Mouse (Mus musculus) heart, embryonic 10.5 days (tissue): Measurements from ENCODE around the gene Bst2. TPM values are rescaled to one million over a fixed set of nuclear protein-coding genes. Genes with fewer than 3 reads are reported as not detected.
A peak's percentile ranks its signal among the peaks of the same experiment; 100 is the strongest.

ENCODE experiments used
- DNase-seq: peaks from one replicate; pipeline ENCODE4 v3.0.0-alpha.2; 2017; ENCODE audit warnings: low spot score
- H3K27ac ChIP-seq: fragments of 300-500 bp; sonication (generic); 2 replicates; pipeline ENCODE4 v1.5.1; 2016; ENCODE audit warnings: mild to moderate bottlenecking
- H3K27me3 ChIP-seq: fragments of 300-500 bp; sonication (generic); 2 replicates; pipeline ENCODE4 v1.6.1; 2016; ENCODE audit warnings: mild to moderate bottlenecking; ENCODE audit not compliant: poor library complexity, insufficient read depth, severe bottlenecking
- H3K36me3 ChIP-seq: fragments of 300-500 bp; sonication (generic); 2 replicates; pipeline ENCODE4 v1.6.1; 2016; ENCODE audit warnings: mild to moderate bottlenecking, moderate library complexity
- H3K4me1 ChIP-seq: fragments of 300-500 bp; sonication (generic); 2 replicates; pipeline ENCODE4 v1.6.1; 2016; ENCODE audit warnings: mild to moderate bottlenecking
- H3K4me3 ChIP-seq: fragments of 300-500 bp; sonication (generic); 2 replicates; pipeline ENCODE4 v1.5.1; 2016; ENCODE audit warnings: mild to moderate bottlenecking, moderate library complexity
- H3K9me3 ChIP-seq: fragments of 300-500 bp; sonication (generic); 2 replicates; pipeline ENCODE4 v1.6.1; 2016; ENCODE audit warnings: mild to moderate bottlenecking, moderate library complexity
- WGBS: fragments of 180-500 bp; shearing (Covaris S2); methylation state at CpG from one replicate; pipeline ENCODE4 v1.1.7; 2016; 5-methylcytosine and 5-hydroxymethylcytosine counted together
- polyA plus RNA-seq: library from polyadenylated mRNA; unstranded; fragments of >200 nt; fragmentation: Nextera tagmentation; extraction: Ambion mirVana; gene quantifications from 2 replicates; pipeline ENCODE4 v1.2.1, GENCODE M21; 2016

The Bst2 gene
- polyA plus RNA-seq, 1 experiment from 2014 or later, result 16.8 TPM

- H3K36me3 ChIP-seq, result peaks cover 20% of the 10 kb centered on the region
- peak overlapping the region; percentile 75 for H3K4me3 ChIP-seq
- DNase-seq, result no peak
- peaks cover 34% of the 10 kb centered on the region for H3K27me3 ChIP-seq
- H3K27ac ChIP-seq, result peak overlapping the region; percentile 92
- 30% methylated on average over 7 of the region's 7 CpGs for WGBS
- H3K9me3 ChIP-seq, result no peaks in the 10 kb centered on the region
- peaks cover 37% of the 10 kb centered on the region for H3K4me1 ChIP-seq
These were observed 51.1 kb downstream of the Bst2 start for GRCm38 (mm10) chr8:71486136-71486529.

GRCm38 (mm10) chr8:71485142-71486135, 51.8 kb downstream of the Bst2 start, which contains the start of gene Ano8:
Gene Ano8 (minus strand): TSS chr8:71485963.
- Histone ChIP-seq H3K36me3 (peaks cover 20% of the 10 kb centered on the region), H3K4me3 (peak within 1 kb of the TSS; percentile 75), H3K27me3 (peaks cover 41% of the 10 kb centered on the region), H3K4me1 (peaks cover 43% of the 10 kb centered on the region), H3K9me3 (no peaks in the 10 kb centered on the region), H3K27ac (peak within 1 kb of the TSS; percentile 92)
- peak; percentile 94 for DNase-seq
- 5% methylated on average over 58 of the region's 58 CpGs for whole genome bisulfite sequencing

- H3K4me1 ChIP-seq, result peaks cover 38% of the 10 kb centered on the region
- no peak for DNase-seq
- WGBS, result 85% methylated on average over 19 of the region's 19 CpGs
- peaks cover 14% of the 10 kb centered on the region for H3K36me3 ChIP-seq
- peaks cover 48% of the 10 kb centered on the region for H3K27me3 ChIP-seq
- H3K9me3 ChIP-seq, result no peaks in the 10 kb centered on the region
- H3K4me3 ChIP-seq, result peak overlapping the region; percentile 75; the same call in 1 of the 2 replicates
- no peak overlapping the region for H3K27ac ChIP-seq
These were observed 52.5 kb downstream of the Bst2 start for GRCm38 (mm10) chr8:71484736-71485135.

Other genes starting within 250 kb of the Bst2 start
- 68.7 and 79.5 TPM in 2 replicates for gene Use1, start 170.6 kb downstream of the Bst2 start, polyA plus RNA-seq
- 3.9 and 4.2 TPM in 2 replicates for gene Ocel1, start 166.2 kb downstream of the Bst2 start, polyA plus RNA-seq
- 48.4 and 79.0 TPM in 2 replicates for gene Nr2f6, start 155.5 kb downstream of the Bst2 start, polyA plus RNA-seq
- gene Ushbp1, start 141.7 kb downstream of the Bst2 start, polyA plus RNA-seq, result 6.1 and 7.9 TPM in 2 replicates
- 101 and 111 TPM in 2 replicates for gene Babam1, start 140.6 kb downstream of the Bst2 start, polyA plus RNA-seq
- 33.8 and 35.9 TPM in 2 replicates for gene Ankle1, start 131.4 kb downstream of the Bst2 start, polyA plus RNA-seq
- 34.5 and 41.5 TPM in 2 replicates for gene Abhd8, start 73.8 kb downstream of the Bst2 start, polyA plus RNA-seq
- 172 and 181 TPM in 2 replicates for gene Mrpl34, start 72.5 kb downstream of the Bst2 start, polyA plus RNA-seq
- gene Dda1, start 68.3 kb downstream of the Bst2 start, polyA plus RNA-seq, result 107 and 128 TPM in 2 replicates
- 0.73 and 2.7 TPM in 2 replicates for gene Ano8, start 51.5 kb downstream of the Bst2 start, polyA plus RNA-seq
- 13.2 and 14.7 TPM in 2 replicates for gene Gtpbp3, start 49.4 kb downstream of the Bst2 start, polyA plus RNA-seq
- 174 and 198 TPM in 2 replicates for gene Plvap, start 25.7 kb downstream of the Bst2 start, polyA plus RNA-seq
- 0.99 and 1.3 TPM in 2 replicates for gene Ccdc194, start 11.7 kb downstream of the Bst2 start, polyA plus RNA-seq
- 71.9 and 75.6 TPM in 2 replicates for gene Mvb12a, start 5.5 kb upstream of the Bst2 start, polyA plus RNA-seq
- 0.37 and 0.97 TPM in 2 replicates for gene Tmem221, start 21.4 kb upstream of the Bst2 start, polyA plus RNA-seq
- gene Nxnl1, start 29.1 kb upstream of the Bst2 start, polyA plus RNA-seq, result not detected in 2 replicates
- gene Slc27a1, start 31.4 kb upstream of the Bst2 start, polyA plus RNA-seq, result 19.0 and 19.4 TPM in 2 replicates
- 195 and 228 TPM in 2 replicates for gene Pgls, start 54.7 kb upstream of the Bst2 start, polyA plus RNA-seq
- gene Fam129c, start 60.2 kb upstream of the Bst2 start, polyA plus RNA-seq, result 1.6 and 3.6 TPM in 2 replicates
- 54.4 and 60.5 TPM in 2 replicates for gene Colgalt1, start 73.5 kb upstream of the Bst2 start, polyA plus RNA-seq
- 0.31 and 0.48 TPM in 2 replicates for gene Unc13a, start 134.3 kb upstream of the Bst2 start, polyA plus RNA-seq
- gene Jak3, start 138.8 kb upstream of the Bst2 start, polyA plus RNA-seq, result 6.7 and 9.7 TPM in 2 replicates
- gene Insl3, start 151.8 kb upstream of the Bst2 start, polyA plus RNA-seq, result 0.99 and 1.5 TPM in 2 replicates
- 1.6 and 2.9 TPM in 2 replicates for gene B3gnt3, start 164.3 kb upstream of the Bst2 start, polyA plus RNA-seq
- 2.0 and 3.1 TPM in 2 replicates for gene Fcho1, start 188.3 kb upstream of the Bst2 start, polyA plus RNA-seq